Mouse (Mus musculus): ENCODE results near the gene Fut2.

Fut2 gene

GRCm38 (mm10) chr7:45638623-45639401 lies 27.4 kb downstream of the Fut2 start:
- peak; percentile 96 to 100 for DNase-seq

DNA sequence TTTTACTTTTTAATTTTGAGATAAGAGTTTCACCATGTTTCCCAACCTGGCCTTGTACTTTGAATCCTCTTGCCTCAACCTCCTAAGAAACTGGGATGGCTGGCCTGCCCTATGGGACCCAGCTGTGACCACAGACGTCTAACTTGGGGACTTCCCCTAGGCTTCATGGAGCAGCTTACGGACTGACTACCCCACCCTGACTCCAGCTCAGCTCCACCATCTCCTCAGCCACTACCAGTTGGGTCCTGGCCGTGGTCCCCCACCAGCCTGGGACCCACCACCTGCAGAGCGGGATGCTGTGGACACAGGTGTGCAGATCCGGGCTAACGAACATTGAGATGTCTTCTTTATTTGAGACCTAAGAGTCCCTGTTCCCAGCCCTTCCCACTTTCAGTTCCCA lies 28.5 kb downstream of the Fut2 start:
- peak in 1 of 2 experiments; percentile 41 for DNase-seq

DNA sequence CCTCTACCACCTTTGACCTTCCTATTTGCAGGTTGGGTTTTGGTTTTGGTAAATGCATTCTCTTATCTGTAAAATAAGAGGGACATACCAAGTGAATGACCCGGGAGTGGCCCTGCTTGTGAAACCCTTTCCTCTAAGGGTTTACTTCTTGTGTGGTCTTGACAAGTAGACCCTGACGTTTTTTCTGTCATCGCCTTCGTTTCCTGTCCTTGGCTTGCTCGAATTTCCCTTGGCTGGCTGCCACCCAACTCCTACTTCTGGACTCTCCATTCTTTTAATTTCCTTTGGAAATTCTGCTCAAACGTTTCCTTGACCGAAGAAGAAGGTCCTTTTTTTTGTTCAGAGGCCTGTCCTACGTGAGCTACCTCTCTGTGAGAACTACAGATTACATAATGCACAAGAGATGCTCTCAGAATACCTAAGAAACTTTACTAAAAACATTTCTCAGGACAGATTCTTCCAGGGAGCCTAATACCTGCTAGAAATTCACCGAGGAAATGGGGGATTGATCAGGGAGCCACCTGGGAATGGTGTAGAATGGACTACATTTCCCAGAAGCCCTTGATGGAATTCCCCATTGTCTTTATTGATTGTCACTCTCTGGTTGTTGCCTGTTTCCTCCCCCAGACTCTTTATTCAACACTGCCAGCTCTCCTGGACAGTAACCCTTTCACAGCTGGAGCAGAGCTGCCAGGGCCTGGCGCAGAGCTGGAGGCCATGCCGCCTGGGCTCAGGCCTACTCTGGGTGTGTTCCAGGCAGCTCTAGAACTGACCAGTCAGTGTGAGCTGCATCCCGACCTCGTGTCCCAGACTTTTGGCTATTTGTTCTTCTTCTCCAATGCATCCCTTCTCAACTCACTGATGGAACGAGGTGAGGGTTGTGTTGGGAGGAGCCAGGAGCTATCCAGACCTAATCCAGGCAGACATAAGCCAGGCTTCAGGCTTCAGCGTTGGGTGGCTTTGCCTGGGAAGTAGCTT lies 30.2 kb downstream of the Fut2 start:
- no peak for DNase-seq

- DNase-seq = no peak
Observed at GRCm38 (mm10) chr7:45634946-45635681, 31.1 kb downstream of the Fut2 start.

GRCm38 (mm10) chr7:45632499-45632898 lies 33.7 kb downstream of the Fut2 start:
- peak; percentile 79 for DNase-seq

GRCm38 (mm10) chr7:45630064-45630907 lies 35.9 kb downstream of the Fut2 start:
- peak in 1 of 2 experiments; percentile 27 for DNase-seq

DNA sequence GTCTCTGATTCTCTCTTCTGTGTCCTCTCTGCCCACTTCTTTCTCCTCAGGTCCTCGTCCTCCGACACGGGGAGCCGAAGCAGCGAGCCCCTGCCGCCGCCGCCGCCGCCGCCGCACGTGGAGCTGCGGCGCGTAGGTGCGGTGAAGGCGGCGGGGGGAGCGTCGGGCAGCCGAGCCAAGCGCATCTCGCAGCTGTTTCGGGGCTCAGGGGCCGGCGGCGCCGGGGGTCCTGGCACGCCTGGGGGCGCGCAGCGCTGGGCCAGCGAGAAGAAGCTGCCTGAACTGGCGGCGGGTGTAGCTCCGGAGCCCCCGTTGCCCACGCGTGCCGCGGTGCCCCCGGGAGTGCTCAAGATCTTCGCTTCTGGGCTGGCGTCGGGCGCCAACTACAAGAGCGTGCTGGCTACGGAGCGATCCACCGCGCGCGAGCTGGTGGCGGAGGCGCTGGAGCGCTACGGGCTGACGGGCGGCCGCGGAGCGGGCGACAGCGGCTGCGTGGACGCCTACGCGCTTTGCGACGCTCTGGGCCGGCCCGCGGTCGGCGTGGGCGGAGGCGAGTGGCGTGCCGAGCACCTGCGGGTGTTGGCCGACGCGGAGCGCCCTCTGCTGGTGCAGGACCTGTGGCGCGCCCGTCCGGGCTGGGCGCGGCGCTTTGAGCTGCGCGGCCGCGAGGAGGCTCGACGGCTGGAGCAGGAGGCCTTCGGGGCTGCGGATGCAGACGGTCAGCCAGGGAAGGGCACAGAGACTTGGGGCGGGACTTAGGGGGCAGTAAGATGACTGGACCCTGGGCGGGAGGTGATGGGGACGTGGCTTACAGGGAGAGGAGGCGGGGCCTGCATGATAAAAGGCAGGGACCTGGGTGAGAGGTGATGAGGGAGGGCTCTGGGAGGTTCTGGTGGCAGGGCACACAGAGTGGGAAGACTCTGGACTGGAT lies 37.6 kb downstream of the Fut2 start:
- peak; percentile 93 to 98 for DNase-seq

DNA sequence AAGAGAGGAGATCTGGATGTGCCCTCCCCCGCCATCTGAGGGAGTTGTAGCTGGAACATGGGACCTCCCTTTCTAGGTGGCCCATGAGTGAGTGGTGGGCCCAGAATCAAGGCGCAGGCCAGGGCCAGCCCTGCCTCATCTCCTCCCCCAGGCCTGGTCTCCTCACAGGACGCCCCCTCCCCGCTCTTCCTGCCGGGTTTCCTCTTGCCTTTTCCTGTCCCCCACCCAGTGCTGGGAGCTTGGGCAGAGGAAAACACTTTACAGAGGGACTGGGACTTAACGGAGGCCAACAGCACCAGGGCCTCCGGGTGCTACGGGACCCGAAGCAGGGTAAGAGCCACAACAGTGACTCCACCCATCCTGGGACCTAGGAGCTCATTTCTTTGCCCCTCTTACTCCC lies 38.9 kb downstream of the Fut2 start, which contains the start of gene Rasip1:
Rasip1 (plus strand) TSS at position 228 of the 400 bp plus-strand sequence.
- no peak for DNase-seq

GRCm38 (mm10) chr7:45626571-45627076 lies 39.6 kb downstream of the Fut2 start:
- DNase-seq = no peak

DNA sequence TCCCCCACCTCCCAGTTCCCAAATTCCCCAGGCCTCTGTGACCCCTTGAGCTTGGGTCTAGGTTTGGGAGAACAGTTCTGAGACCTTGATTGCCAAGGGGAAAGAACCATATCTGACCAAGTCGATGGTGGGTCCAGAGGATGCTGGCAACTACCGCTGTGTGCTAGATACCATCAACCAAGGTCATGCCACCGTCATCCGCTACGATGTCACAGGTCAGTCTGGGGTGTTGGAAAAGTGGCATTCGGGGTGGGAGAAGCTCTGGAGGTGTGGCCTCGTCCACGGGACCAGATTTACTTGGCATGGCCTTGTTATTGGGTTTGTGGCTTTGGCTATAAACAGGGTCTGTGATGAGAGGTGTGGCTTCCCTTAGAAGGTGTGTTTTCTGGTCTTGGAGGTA lies 40.7 kb downstream of the Fut2 start:
- no peak for DNase-seq

DNA sequence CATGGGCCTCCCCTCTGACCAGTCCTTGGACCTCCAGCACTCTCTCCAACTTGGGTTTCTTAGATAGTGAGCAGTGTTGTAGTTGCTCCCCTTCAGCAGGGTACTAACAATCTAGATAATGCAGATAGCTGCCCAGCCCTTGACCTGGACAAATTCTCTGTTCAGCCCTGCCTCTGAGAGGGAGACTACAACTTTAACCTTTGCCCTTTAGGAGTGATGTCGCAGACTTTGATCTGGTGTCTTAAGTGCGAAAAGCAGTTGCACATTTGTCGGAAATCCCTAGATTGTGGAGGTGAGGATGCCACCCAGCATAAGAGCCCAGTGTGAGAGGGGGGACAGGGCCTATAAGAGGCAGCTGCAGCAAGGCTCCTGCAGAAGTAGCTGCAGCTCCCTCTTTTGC lies 41.5 kb downstream of the Fut2 start:
- DNase-seq = no peak

GRCm38 (mm10) chr7:45623507-45623906 lies 42.7 kb downstream of the Fut2 start:
- no peak for DNase-seq

DNA sequence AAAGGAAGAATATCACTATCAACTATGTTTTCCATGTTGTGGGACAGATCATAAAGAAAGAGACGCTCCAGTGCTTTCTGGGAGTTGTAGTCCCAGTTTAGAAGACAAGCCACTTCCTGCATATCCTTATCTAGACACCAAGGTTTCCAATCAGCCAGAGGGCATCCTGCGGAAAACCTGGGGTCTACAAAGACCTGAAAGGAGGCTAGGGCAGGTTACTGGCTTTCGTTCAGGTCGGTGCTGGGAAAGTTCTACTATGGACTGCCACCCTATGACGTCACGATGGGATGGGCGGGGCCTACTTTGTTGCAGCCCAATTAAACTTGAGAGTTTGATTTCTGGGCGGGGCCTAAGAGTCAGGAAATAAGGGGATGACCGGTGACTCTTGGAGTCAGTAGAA lies 44.8 kb downstream of the Fut2 start, which contains the start of gene Izumo1:
Izumo1 (plus strand) TSS at position 369 of the 400 bp plus-strand sequence.
- DNase-seq = no peak

DNA sequence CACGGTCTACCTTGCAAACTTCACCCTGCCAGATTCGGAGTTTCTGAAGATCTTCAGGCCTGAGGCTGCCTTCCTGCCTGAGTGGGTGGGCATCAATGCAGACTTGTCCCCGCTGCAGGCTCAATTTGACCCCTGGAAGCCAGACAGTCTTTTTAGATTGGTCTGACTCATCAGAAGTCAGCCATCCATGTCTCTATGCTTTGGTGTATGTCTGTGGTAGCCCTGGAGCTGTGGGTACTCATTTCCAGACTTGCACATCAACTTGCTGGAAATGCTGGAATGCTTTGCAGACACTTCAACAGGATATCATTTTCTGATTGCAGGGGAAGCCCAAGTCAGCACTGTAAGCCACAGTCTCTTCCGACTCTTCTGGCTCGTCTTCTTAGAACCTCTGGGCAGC lies 46.6 kb downstream of the Fut2 start:
- DNase-seq = no peak

- no peak for DNase-seq
Observed at GRCm38 (mm10) chr7:45618316-45618715, 47.9 kb downstream of the Fut2 start.

GRCm38 (mm10) chr7:45617042-45617695 lies 49.0 kb downstream of the Fut2 start, which contains the start of gene Fut1:
Gene Fut1, plus strand, starts transcription at chr7:45617289.
- peak; percentile 38 to 42 for DNase-seq

- no peak for DNase-seq
Observed at GRCm38 (mm10) chr7:45616277-45616676, 49.9 kb downstream of the Fut2 start.

DNA sequence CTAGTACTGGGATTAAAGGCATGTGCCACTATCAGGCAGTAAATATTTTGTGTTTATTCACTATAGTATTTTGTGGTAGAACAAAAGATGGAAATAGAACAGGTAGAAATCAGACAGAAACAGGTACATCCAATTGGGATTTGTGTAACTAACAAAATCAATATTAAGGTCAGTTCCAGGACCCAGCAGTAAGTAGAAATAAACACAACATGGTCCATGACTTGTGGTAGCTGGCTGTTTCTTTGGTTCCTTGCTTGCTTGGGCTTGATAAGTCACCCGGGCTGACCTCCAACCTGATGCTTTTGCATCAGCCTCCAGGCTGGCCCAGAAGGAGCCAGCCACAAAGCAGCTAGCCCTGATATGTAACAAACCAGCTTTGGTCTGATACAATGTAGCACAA lies 56.7 kb downstream of the Fut2 start:
- no peak for DNase-seq

GRCm38 (mm10) chr7:45605704-45606289 lies 60.4 kb downstream of the Fut2 start:
- DNase-seq = no peak

Data from cerebellum, adult 18-20 months (tissue).